Mouse (Mus musculus): ENCODE measurements around the gene Slc16a4.

The Slc16a4 gene

GRCm38 (mm10) chr3:107290764-107291381 is at the start of gene Slc16a4:
Gene Slc16a4 (plus strand): TSS chr3:107291230.
- no peak for DNase-seq

DNA sequence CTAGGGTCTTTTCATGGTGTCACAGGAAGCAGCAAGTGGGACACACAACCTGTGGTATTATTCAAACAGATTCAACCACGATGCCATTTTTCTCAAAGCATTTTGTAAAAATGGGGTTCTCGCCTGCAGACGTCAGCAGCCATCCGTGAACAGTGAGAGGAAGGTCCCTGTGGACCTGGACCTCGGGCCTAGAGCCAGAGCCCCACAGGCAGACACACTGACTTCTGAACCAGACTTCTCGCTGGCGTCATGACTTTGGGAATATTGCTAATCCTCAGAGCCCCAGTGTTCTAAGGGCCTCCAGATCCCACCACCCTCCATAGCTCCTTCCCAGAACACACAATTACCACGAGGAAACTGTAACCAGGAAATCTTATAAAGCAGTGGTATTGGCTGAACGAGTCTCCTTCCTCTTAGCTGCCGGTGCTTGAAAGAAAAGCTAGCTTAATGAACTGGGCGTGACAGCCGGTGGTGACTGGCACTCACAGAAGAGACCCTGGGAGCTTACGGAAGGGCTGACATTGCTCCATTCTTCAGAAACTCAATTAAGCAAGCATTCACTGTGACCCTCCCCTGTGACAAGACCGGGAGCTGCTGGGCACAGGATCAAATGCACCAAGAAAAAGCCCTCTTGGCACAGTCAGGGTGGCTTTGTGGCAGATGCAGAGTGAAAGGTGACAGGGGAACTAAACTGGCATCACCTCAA is 49.5 kb upstream of the Slc16a4 start:
- no peak for DNase-seq

DNA sequence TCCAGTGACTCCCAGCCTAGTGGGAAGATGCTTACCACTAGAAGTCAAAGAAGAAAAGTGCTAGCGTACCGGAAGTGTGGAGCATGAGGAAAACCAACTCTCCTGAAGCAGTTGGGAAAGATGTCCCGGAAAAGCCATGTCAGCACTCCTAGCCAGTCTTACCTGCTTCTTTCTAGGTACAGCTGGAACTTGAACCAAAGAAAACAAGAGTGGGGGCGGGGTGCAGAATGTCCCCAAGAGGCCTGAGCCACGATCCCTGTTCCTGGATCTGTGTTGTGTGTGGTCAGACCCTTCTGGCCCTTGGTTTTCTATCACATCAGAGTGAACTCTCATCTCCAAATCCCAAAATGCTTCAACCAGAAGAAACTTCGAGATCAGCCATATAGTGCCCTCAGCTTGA is 44.2 kb upstream of the Slc16a4 start:
- no peak for DNase-seq

- no peak for DNase-seq
Observed at GRCm38 (mm10) chr3:107249042-107249441, 42.0 kb upstream of the Slc16a4 start.

DNA sequence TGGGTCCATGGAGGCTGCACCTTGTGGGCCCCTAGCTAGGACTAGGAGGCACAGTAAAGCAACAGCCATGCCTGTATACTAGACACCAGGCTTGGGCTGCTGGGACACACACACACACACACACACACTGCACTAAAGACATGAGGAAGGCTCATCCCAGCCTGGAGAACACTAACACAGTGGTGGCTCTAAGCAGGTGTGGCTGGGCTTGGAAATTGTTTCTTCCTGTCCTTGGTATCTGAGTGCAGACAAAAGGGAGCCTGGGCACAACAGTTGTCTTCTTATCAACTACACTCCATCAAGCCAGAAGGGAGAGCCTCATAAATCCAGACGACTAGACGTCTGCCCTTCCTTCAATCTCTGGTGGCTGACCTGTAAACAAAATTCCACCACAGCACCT is 40.7 kb upstream of the Slc16a4 start:
- DNase-seq: no peak

DNA sequence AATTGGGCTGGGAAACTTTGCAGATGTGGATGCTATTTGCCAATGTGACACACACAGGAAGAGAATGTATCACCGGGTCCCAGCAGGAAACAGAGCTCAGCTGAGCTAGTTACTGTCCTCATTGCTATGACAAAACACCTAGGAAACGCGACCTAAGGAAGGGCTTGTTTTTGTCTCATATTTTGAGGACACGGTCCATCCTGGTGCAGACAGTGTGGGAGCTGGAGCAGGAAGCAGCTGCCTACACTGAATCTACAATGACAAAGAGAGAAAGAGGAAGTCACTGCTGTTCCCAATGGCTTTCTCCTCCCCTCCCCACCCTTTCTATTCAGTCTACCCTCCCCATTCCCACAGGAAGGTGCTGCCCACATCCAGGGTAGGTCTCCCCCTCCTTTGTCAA is 39.0 kb upstream of the Slc16a4 start:
- DNase-seq: no peak

- no peak for DNase-seq
Observed at GRCm38 (mm10) chr3:107253925-107254324, 37.1 kb upstream of the Slc16a4 start.

- DNase-seq: no peak
Observed at GRCm38 (mm10) chr3:107255992-107256391, 35.0 kb upstream of the Slc16a4 start.

DNA sequence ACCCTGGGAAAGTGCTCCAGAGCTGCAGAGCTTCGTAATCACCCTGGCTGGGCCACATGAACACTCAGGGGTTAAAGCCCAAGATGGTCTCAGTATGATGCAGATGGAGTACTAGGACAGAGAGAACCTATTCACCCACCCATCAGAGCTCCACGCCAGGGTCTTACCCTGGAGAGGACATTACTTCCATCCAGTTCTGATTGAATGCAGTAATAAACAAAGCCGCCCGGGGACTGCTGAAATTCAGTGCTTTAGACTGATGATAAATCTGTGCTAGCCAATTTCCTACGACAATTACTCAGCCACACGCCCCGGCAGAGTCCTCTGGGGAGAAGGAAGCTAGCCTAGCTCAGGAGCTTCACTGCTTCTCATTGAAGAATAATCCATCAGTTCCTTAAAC is 34.3 kb upstream of the Slc16a4 start:
- DNase-seq: no peak

- DNase-seq: no peak
Observed at GRCm38 (mm10) chr3:107257924-107258323, 33.1 kb upstream of the Slc16a4 start.

DNA sequence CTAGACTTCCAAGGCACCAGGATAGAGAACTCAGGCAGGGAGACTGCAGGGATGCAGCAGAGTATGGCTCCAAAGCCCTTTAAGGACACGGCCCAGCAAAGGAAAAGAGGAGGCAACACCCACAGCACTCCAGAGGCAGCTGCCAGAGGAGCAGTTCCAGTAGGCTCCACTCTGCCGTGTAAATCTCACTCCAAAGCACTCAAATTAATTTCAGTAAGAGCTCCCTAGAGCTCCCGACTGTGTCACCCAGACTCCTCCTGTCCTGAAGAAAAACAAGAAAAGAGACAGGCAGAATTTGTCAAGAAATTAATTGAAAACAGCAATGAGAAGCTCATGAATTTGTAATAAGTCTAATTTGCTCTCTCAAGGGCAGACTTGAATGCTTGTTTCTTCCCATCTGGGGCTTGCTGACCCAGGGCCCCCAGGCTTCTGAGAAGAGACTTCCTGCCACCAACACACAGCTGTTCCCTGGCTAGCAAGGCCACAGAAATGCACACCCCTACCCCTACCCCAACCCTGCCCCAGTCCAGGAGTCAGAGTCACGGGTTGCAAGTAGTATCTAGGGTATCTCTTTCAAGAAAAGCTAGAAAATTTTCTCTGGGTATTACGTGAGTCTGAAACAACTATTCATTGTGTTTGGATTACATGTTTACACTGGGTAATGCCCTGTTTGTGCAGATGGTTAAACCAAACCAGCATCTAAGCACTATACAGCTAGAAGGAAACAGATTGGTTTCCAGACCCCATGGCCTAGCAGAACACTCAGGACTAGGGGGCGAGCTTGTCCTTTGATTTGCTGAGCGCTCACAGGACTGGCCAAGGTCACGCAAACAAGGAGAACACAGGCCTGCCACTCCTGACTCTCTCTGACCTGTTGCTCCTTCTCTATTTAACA is 29.8 kb upstream of the Slc16a4 start:
- no peak for DNase-seq

GRCm38 (mm10) chr3:107261851-107262165 is 29.2 kb upstream of the Slc16a4 start:
- DNase-seq: no peak

DNA sequence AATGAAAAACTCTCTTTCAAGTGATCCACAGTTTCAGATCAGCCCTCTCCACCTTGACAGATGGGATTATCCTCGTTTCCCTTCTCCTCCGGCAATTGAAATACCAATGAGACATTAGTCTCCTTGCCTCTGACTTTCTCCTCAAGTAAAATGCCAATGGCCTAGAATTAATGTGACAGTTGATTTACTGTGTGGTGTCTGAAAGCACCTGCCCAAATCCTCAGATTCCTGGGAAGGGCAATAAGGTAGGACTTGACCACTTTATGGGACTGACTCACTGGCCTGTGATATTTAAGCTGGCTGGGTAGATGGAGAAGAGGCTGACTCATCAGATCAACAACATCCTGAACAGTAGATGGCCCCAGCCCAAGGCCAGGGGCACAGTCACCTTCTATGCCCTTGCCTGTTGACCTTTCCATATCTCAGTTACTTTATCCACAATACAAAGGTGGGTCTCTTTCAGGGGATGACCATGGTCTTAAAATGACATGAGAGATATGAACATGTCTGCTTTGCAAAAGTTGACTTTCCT is 24.1 kb upstream of the Slc16a4 start:
- DNase-seq: no peak

- no peak for DNase-seq
Observed at GRCm38 (mm10) chr3:107272433-107272832, 18.6 kb upstream of the Slc16a4 start.

- DNase-seq: peak; percentile 14 to 36
Observed at GRCm38 (mm10) chr3:107273820-107274219, 17.2 kb upstream of the Slc16a4 start.

DNA sequence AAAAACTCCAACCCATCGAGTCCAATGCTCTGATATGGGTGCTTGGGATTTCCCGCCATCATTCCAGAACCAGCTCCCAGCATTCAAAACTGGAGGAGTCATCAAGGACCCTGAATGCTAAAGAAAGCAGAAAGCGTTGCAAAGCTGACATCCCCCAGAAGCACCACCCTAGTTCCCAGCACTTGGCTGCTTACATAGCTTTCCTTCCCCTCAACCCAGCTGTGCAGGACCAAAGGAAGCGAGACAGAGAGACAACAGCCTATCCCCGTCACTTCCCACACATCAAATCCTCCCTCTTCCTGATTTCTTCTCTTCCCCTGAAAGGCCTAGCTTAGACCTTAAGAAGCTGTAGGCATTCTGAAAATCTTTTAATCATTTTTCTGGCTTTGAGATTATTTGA is 15.7 kb upstream of the Slc16a4 start:
- no peak for DNase-seq

DNA sequence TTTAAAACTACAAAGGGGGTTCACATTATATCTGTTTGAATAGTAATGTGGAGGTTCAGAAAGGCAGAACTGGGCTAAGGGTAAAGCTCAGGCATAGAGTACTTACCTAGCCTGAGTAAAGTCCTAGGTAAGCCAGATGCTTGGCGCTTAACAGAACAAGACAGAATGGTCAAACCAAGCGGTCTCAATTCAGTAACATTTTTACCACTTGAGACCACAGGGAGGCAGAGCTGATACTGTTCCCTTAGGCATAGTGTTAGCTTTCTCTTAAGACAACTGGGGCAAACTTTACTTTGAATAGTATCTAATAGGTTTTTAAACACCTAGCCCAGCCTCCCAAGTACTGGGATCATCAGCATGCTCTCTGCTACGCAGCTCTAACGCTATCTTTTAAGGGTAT is 15.0 kb upstream of the Slc16a4 start:
- no peak for DNase-seq

DNA sequence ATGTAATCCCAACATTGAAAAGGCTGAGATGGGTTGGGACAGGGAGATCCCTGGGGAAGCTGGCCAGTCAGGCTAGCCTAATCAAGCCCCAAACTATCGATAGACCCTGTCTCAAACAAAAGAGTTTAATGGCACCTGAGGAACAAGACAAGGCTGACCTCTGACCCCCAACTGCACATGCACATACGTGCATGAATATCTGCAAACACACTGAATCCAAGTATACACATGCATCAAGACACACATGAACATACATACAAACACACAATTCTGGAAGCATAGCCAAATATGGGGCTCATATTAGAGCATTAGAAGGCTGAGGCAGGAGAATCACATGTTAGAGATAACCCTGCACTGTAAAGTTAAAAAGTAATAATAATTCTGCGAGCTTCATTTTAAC is 14.4 kb upstream of the Slc16a4 start:
- DNase-seq: no peak

GRCm38 (mm10) chr3:107278479-107279269 is 12.4 kb upstream of the Slc16a4 start, which contains the start of gene Lamtor5:
Gene Lamtor5 (plus strand): TSS chr3:107278858.
- peak; percentile 78 to 83 for DNase-seq

GRCm38 (mm10) chr3:107286123-107286522 is 4.9 kb upstream of the Slc16a4 start:
- no peak for DNase-seq

DNA sequence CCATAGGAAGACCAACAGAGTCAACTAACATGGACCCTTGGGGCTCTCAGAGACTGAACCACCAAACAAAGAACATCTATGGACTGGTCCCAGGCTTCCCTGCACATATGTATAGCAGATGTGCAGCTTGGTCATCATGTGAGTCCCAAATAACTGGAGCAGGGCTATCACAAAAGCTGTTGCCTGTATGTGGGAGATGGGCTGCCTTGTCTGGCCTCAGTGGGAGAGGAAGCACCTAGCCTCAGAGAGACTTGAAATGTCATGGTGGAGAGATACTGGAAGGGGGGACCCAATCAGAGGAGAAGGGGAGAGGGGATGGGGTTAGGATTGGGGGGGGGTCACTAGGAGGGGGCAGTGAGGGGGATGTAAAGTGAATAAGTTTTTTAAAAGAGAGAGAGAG is 3.7 kb upstream of the Slc16a4 start:
- DNase-seq: no peak

DNA sequence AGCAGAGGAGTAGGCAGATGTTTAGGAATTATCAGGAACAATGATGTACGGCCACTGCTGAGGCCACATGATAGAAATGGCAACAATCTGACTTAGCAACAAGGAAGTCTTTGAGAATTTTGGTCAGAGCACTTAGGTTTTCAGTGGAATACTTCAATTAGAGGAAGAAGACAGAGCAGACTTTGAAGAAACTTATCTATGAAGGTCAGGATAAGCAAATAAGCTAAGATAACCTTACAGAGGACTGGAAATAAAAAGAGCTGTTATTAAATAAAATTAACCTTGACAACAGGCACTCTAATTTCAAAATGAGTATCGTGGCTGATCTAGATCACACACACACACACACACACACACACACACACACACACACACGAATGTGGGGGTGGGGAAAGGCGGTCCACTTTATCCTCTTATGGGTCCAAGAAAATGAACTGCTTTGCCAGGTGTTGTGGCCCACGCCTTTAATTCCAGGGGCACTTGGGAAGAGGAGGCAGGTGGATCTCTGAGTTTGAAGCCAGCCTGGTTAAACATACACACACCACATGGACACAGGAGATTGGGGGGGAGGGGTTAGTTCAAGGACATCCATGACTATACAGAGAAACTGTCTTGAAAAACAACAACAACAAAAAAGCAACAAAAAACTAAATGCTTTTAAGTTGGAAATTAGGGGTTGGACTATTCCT is 4.8 kb downstream of the Slc16a4 start:
- DNase-seq: no peak

Data from thymus, adult 18-20 months (tissue).